Mouse (Mus musculus) midbrain, embryonic 15.5 days (tissue): ENCODE data around the gene Kmt2e. TPM values are rescaled to one million over a fixed set of nuclear protein-coding genes. Genes with fewer than 3 reads are reported as not detected.

ENCODE experiments used
- ATAC-seq: fragments of 200-750 bp; cut with Nextera tagmentation; replicated peaks from 2 replicates; pipeline ENCODE4 v1.8.0; 2017; ENCODE audit warnings: moderate TSS enrichment
- H3K27ac ChIP-seq: fragments of 300-500 bp; sonication (generic); 2 replicates; pipeline ENCODE4 v1.5.1; 2015; ENCODE audit warnings: mild to moderate bottlenecking, inconsistent platforms
- H3K27me3 ChIP-seq: fragments of 300-500 bp; sonication (generic); replicated peaks from 2 replicates; pipeline ENCODE4 v1.6.1; 2015; ENCODE audit warnings: inconsistent platforms
- H3K36me3 ChIP-seq: fragments of 300-500 bp; sonication (generic); replicated peaks from 2 replicates; pipeline ENCODE4 v1.6.1; 2015; ENCODE audit warnings: inconsistent platforms
- H3K4me1 ChIP-seq: fragments of 300-500 bp; sonication (generic); 2 replicates; pipeline ENCODE4 v1.6.1; 2015; ENCODE audit warnings: inconsistent platforms
- H3K4me2 ChIP-seq: fragments of 300-500 bp; sonication (generic); 2 replicates; pipeline ENCODE4 v1.6.1; 2015; ENCODE audit warnings: inconsistent platforms, mild to moderate bottlenecking, moderate library complexity
- H3K4me3 ChIP-seq: fragments of 300-500 bp; sonication (generic); 2 replicates; pipeline ENCODE4 v1.5.1; 2015; ENCODE audit warnings: mild to moderate bottlenecking, inconsistent platforms
- H3K9ac ChIP-seq: fragments of 300-500 bp; sonication (generic); 2 replicates; pipeline ENCODE4 v1.6.1; 2015; ENCODE audit warnings: mild to moderate bottlenecking, inconsistent platforms
- H3K9me3 ChIP-seq: fragments of 300-500 bp; sonication (generic); 2 replicates; pipeline ENCODE4 v1.6.1; 2016; ENCODE audit warnings: inconsistent platforms
- WGBS: fragments of 180-500 bp; shearing (Covaris S2); methylation state at CpG from one replicate; pipeline ENCODE4 v1.1.7; 2015; ENCODE audit warnings: mixed read lengths; 5-methylcytosine and 5-hydroxymethylcytosine counted together
- polyA plus RNA-seq: library from polyadenylated mRNA; unstranded; fragments of >200 nt; fragmentation: Nextera tagmentation; extraction: Ambion mirVana; gene quantifications from 2 replicates; pipeline ENCODE4 v1.2.1, GENCODE M21; 2015

Gene Kmt2e
- polyA plus RNA-seq, 1 experiment from 2014 or later: 181 TPM

- H3K36me3 ChIP-seq: peaks cover 59% of the 10 kb centered on the region
Measured at GRCm38 (mm10) chr5:23496396-23496795, 62.2 kb downstream of the Kmt2e start.

DNA sequence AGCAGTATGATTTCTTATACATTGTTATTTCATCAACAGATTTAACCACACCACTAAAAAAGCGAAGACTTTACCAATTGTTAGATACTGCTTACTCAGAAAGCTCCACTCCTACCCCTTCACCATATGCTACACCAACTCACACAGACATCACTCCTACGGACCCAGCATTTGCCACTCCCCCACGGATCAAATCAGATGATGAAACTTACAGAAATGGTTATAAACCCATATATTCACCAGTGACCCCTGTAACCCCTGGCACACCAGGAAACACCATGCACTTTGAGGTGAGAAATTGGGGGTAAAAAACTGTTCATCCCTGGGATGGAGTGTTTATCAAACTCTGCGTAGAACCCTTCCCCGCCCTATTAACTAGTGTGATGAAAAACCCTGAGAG lies 62.7 kb downstream of the Kmt2e start:
- ATAC-seq: no peak
- no peaks in the 10 kb centered on the region for H3K9me3 ChIP-seq
- H3K4me1 ChIP-seq: no peaks in the 10 kb centered on the region
- H3K4me2 ChIP-seq: no peak overlapping the region
- no peak overlapping the region for H3K27ac ChIP-seq
- H3K27me3 ChIP-seq: no peaks in the 10 kb centered on the region
- no peak overlapping the region for H3K9ac ChIP-seq
- H3K4me3 ChIP-seq: no peak overlapping the region
- peaks cover 64% of the 10 kb centered on the region for H3K36me3 ChIP-seq
- WGBS: 95% methylated on average over 5 of the region's 5 CpGs

More at GRCm38 (mm10) chr5:23496396-23496795, 62.2 kb downstream of the Kmt2e start:
- no peak for ATAC-seq
- no peak overlapping the region for H3K9ac ChIP-seq
- no peak overlapping the region for H3K27ac ChIP-seq
- no peak overlapping the region for H3K4me2 ChIP-seq
- WGBS: 89% methylated on average over 3 of the region's 3 CpGs
- H3K9me3 ChIP-seq: no peaks in the 10 kb centered on the region
- H3K4me1 ChIP-seq: no peaks in the 10 kb centered on the region
- no peak overlapping the region for H3K4me3 ChIP-seq
- no peaks in the 10 kb centered on the region for H3K27me3 ChIP-seq

DNA sequence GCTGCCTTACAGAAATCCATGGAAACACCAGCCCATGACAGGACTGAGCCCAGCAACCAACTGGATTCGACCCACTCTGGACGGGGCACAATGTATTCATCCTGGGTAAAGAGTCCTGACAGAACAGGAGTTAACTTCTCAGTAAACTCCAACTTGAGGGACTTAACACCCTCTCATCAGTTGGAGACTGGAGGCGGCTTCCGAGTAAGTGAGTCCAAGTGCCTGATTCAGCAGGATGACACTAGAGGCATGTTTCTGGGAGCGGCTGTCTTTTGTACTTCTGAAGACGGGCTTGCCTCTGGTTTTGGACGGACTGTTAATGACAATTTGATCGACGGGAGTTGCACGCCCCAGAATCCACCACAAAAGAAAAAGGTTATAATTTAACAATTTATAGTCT lies 63.7 kb downstream of the Kmt2e start:
- no peaks in the 10 kb centered on the region for H3K4me1 ChIP-seq
- no peak overlapping the region for H3K4me3 ChIP-seq
- no peak overlapping the region for H3K9ac ChIP-seq
- H3K36me3 ChIP-seq: peaks cover 73% of the 10 kb centered on the region
- no peak overlapping the region for H3K4me2 ChIP-seq
- no peaks in the 10 kb centered on the region for H3K27me3 ChIP-seq
- WGBS: 88% methylated on average over 10 of the region's 10 CpGs
- no peaks in the 10 kb centered on the region for H3K9me3 ChIP-seq
- ATAC-seq: no peak
- H3K27ac ChIP-seq: no peak overlapping the region

GRCm38 (mm10) chr5:23499257-23499656 lies 65.0 kb downstream of the Kmt2e start:
- Histone ChIP-seq H3K36me3 (peaks cover 66% of the 10 kb centered on the region), H3K9me3 (no peaks in the 10 kb centered on the region), H3K9ac (no peak overlapping the region), H3K27ac (no peak overlapping the region), H3K4me1 (no peaks in the 10 kb centered on the region), H3K27me3 (no peaks in the 10 kb centered on the region), H3K4me3 (no peak overlapping the region), H3K4me2 (no peak overlapping the region)
- 93% methylated on average over 16 of the region's 16 CpGs for WGBS
- no peak for ATAC-seq

DNA sequence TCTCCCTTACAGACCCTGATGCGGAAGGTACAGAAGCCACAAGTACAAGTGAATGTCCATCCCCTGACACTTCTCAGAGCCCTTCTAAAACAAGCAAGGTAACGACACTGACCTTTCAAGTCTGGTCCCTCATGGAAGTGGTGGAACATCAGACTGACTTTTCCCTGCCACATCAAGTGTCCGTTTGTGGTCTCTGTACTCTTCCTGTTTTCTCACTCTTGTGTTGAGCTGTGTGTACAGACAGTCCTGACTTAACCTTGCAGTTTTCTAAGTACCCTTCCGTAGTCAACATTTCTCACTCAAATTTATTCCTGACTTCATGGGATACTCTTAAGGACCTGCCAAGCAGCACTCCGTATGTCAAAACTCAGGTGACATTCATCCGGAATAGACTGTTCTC lies 66.5 kb downstream of the Kmt2e start:
- no peak for ATAC-seq
- H3K9ac ChIP-seq: no peak overlapping the region
- WGBS: 89% methylated on average over 6 of the region's 6 CpGs
- peaks cover 61% of the 10 kb centered on the region for H3K36me3 ChIP-seq
- H3K9me3 ChIP-seq: no peaks in the 10 kb centered on the region
- no peak overlapping the region for H3K27ac ChIP-seq
- H3K4me3 ChIP-seq: no peak overlapping the region
- no peaks in the 10 kb centered on the region for H3K4me1 ChIP-seq
- H3K4me2 ChIP-seq: no peak overlapping the region
- no peaks in the 10 kb centered on the region for H3K27me3 ChIP-seq

GRCm38 (mm10) chr5:23501582-23502316 lies 67.5 kb downstream of the Kmt2e start:
- Histone ChIP-seq H3K4me3 (no peak overlapping the region), H3K36me3 (peaks cover 52% of the 10 kb centered on the region), H3K4me2 (no peak overlapping the region), H3K27ac (no peak overlapping the region), H3K4me1 (no peaks in the 10 kb centered on the region), H3K27me3 (no peaks in the 10 kb centered on the region), H3K9me3 (no peaks in the 10 kb centered on the region), H3K9ac (no peak overlapping the region)
- WGBS: 80% methylated on average over 13 of the region's 13 CpGs
- ATAC-seq: no peak

DNA sequence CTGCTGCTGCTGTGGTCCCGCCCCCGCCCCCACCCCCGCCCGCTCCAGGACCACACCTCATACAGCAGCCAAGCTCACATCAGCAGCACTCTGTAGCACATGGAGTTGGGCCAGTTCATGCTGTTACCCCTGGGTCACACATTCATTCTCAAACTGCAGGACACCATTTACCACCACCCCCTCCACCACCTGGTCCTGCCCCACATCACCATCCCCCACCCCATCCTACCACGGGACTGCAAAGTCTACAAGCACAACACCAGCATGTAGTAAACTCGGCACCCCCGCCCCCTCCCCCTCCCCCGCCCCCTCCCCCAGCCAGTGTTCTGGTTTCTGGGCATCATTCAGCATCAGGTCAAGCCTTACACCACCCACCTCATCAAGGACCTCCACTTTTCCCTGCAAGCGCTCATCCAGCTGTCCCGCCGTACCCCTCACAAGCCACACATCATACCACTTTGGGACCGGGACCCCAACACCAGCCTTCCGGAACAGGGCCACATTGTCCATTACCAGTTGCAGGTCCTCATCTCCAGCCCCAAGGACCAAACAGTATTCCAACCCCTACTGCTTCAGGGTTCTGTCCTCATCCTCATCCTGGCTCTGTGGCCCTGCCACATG lies 68.2 kb downstream of the Kmt2e start:
- ATAC-seq: peak; percentile 53; the same call in 1 of the 2 replicates
- Histone ChIP-seq H3K36me3 (peaks cover 49% of the 10 kb centered on the region), H3K9me3 (no peaks in the 10 kb centered on the region), H3K9ac (no peak overlapping the region), H3K27me3 (no peaks in the 10 kb centered on the region), H3K4me3 (no peak overlapping the region), H3K4me2 (no peak overlapping the region), H3K27ac (no peak overlapping the region), H3K4me1 (no peaks in the 10 kb centered on the region)
- WGBS: 89% methylated on average over 12 of the region's 13 CpGs

DNA sequence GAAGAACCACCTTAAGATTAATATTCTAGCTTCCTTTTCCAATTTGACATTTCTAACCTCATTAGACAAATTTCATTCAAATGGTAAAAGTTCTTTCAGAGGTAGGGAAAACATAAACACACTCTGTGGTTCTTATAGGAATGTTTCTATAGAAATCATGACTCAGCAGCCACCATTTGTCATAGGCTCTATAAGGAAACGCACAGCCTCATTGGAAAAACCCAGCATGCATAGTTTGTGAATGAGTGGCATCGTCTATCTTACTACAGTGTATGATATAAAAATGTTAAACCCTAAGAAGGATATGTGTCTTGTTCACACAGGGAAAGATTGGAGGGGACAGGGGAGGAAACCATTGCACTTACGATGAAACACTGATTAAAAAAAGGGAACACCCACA lies 71.3 kb downstream of the Kmt2e start:
- Histone ChIP-seq H3K27ac (no peak overlapping the region), H3K9ac (no peak overlapping the region), H3K4me2 (no peak overlapping the region), H3K36me3 (peaks cover 30% of the 10 kb centered on the region), H3K4me1 (no peaks in the 10 kb centered on the region), H3K4me3 (no peak overlapping the region), H3K27me3 (no peaks in the 10 kb centered on the region), H3K9me3 (no peaks in the 10 kb centered on the region)
- 90% methylated on average over 3 of the region's 3 CpGs for WGBS
- ATAC-seq: no peak

DNA sequence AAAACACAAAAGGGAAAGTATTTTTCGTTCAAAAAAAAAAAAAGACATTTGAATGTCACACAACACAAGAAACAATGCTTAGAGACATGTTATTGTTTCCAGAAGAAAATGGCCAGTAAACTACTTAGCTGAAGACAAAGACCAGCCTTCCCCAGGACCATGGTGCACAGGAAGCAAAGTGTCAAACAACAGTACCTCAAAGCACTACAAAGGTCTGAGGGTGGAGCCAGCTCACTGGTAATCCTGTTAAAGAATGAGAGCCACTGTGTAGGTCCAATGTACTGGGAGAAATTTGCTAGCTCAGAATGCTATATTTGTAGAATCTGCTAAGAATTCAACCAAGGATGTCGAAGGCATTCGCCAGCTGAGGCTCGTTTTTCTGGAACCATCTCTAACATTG lies 73.0 kb downstream of the Kmt2e start:
- Histone ChIP-seq H3K36me3 (peaks cover 15% of the 10 kb centered on the region), H3K27me3 (no peaks in the 10 kb centered on the region), H3K4me1 (no peaks in the 10 kb centered on the region), H3K9ac (no peak overlapping the region), H3K27ac (peak overlapping the region; percentile 25; the same call in 1 of the 2 replicates), H3K4me2 (no peak overlapping the region), H3K9me3 (no peaks in the 10 kb centered on the region), H3K4me3 (no peak overlapping the region)
- ATAC-seq: no peak
- 65% methylated on average over 4 of the region's 4 CpGs for WGBS

GRCm38 (mm10) chr5:23508630-23509029 lies 74.4 kb downstream of the Kmt2e start:
- H3K4me1 ChIP-seq: no peaks in the 10 kb centered on the region
- H3K9ac ChIP-seq: no peak overlapping the region
- WGBS: 71% methylated on average over 6 of the region's 6 CpGs
- peaks cover 12% of the 10 kb centered on the region; the same call in 1 of the 2 replicates for H3K36me3 ChIP-seq
- no peaks in the 10 kb centered on the region for H3K9me3 ChIP-seq
- no peak overlapping the region for H3K4me3 ChIP-seq
- H3K27ac ChIP-seq: no peak overlapping the region
- peak; percentile 57; the same call in 1 of the 2 replicates for ATAC-seq
- H3K4me2 ChIP-seq: no peak overlapping the region
- H3K27me3 ChIP-seq: no peaks in the 10 kb centered on the region

GRCm38 (mm10) chr5:23511456-23511855 lies 77.2 kb downstream of the Kmt2e start:
- H3K4me1 ChIP-seq: no peaks in the 10 kb centered on the region
- 89% methylated on average over 5 of the region's 5 CpGs for WGBS
- no peak overlapping the region for H3K9ac ChIP-seq
- no peak overlapping the region for H3K4me2 ChIP-seq
- H3K4me3 ChIP-seq: no peak overlapping the region
- no peak for ATAC-seq
- no peaks in the 10 kb centered on the region for H3K9me3 ChIP-seq
- no peak overlapping the region for H3K27ac ChIP-seq
- H3K36me3 ChIP-seq: peaks cover 8% of the 10 kb centered on the region; the same call in 1 of the 2 replicates
- no peaks in the 10 kb centered on the region for H3K27me3 ChIP-seq

- H3K4me3 ChIP-seq: no peak overlapping the region
- 93% methylated on average over 7 of the region's 7 CpGs for WGBS
- H3K4me2 ChIP-seq: no peak overlapping the region
- H3K4me1 ChIP-seq: no peaks in the 10 kb centered on the region; the same call in 1 of the 2 replicates
- no peak for ATAC-seq
- no peaks in the 10 kb centered on the region for H3K27me3 ChIP-seq
- H3K27ac ChIP-seq: no peak overlapping the region
- no peaks in the 10 kb centered on the region for H3K9me3 ChIP-seq
- no peak overlapping the region for H3K9ac ChIP-seq
- peaks cover 8% of the 10 kb centered on the region; the same call in 1 of the 2 replicates for H3K36me3 ChIP-seq
Measured at GRCm38 (mm10) chr5:23512556-23512955, 78.3 kb downstream of the Kmt2e start.

DNA sequence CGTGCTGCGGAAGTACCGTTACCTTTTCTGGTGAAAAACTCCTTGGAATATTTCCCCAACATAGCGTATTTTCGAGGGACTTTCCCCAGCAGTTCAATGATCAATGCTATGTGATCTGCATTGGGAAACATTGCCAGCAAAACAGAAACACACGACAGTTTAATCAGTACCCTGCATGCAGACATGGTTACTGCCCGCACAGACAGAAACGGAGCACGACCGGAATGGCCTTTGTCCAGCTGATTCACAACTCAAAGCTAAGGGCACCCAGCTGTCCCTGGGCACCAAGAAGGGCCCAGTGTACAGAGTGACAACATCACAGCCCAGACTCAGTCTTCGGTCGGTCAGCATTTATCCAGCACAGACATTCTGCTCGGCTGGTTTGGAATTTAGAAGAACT lies 79.2 kb downstream of the Kmt2e start:
- peaks cover 8% of the 10 kb centered on the region; the same call in 1 of the 2 replicates for H3K36me3 ChIP-seq
- H3K4me1 ChIP-seq: no peaks in the 10 kb centered on the region; the same call in 1 of the 2 replicates
- no peaks in the 10 kb centered on the region for H3K27me3 ChIP-seq
- H3K4me3 ChIP-seq: no peak overlapping the region
- H3K27ac ChIP-seq: no peak overlapping the region
- H3K4me2 ChIP-seq: no peak overlapping the region
- H3K9ac ChIP-seq: no peak overlapping the region
- no peaks in the 10 kb centered on the region for H3K9me3 ChIP-seq
- ATAC-seq: no peak
- 96% methylated on average over 13 of the region's 13 CpGs for WGBS
